Mouse (Mus musculus): ENCODE results near the gene Bbs9.

DNA sequence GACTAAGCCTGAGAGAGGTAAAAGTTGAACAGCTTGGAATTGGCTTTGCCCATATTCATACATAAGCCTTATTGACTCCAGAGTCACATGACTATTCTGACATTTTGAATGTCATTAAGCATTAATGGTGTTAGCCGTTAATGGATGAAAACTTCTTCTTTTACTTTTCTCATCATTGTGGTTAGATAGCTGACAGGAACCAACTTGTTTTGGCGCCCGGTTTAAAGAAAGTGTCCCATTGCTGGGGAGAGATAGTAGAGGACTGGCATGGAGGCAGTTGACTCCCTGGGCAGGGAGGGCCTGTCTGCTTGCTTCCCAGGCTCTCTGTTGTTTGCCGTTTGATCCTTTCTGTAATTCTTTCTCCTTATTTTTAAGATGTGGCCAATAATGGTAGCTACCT is 312.9 kb downstream of the Bbs9 start:
- TF ChIP-seq POLR2A (IDR thresholded peaks at IDR 0.05; ENCODE audit: borderline replicate concordance, extremely low read depth, low read depth, low read length) (no peak), CTCF (IDR thresholded peaks at IDR 0.05; ENCODE audit: insufficient read depth, low read length) (no peak)
